In the genomic region with DNA sequence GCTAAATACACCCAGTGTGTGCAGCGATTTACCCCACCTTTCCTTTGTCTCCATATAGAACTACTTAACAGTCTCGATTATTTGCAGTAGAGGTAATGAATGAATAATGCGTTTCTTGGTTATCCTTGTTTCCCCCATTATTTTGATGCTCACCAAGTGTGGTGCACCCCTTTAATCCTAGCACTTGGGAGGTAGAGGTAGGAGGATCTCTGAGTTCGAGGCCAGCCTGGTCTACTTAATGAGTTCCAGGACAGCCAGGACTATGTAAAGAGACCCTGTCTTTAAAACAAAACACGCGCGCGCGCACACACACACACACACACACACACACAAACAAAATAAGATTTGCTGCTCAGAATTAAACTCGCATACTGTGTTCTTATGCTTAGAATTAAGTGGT, we compare ENCODE assay signal across 8 mouse cellular contexts. TPM values are rescaled to one million over a fixed set of nuclear protein-coding genes. Genes with fewer than 3 reads are reported as not detected.
DNase-seq lines count a peak whose midpoint lies in the region; ATAC-seq and TF ChIP-seq lines count a peak whose summit lies in the region.

No protein-coding gene starts in this region.

- H3K4me2 ChIP-seq in heart, postnatal 0 days (ENCODE audit: low read depth, low read length) = peak overlapping the region; percentile 74
- peak overlapping the region; percentile 58 for H3K4me2 ChIP-seq in midbrain, embryonic 11.5 days

- WGBS in bone marrow, adult 2 months = 16% methylated on average over 10 of the region's 10 CpGs
- 12% methylated on average over 10 of the region's 10 CpGs for WGBS in heart, postnatal 0 days
- 25% methylated on average over 10 of the region's 10 CpGs for WGBS in midbrain, embryonic 11.5 days

- H3K9ac ChIP-seq in heart, postnatal 0 days (replicated peaks; ENCODE audit: low read depth, low read length) = peak overlapping the region; percentile 86
- H3K9ac ChIP-seq in midbrain, embryonic 11.5 days (ENCODE audit: low read length) = peak overlapping the region; percentile 95

- peaks cover 2% of the 10 kb centered on the region; the same call in 1 of the 2 replicates for H3K4me1 ChIP-seq in bone marrow, adult 2 months (ENCODE audit: control insufficient read depth, insufficient read depth, low read length)
- peaks cover 8% of the 10 kb centered on the region; the same call in 1 of the 2 replicates for H3K4me1 ChIP-seq in heart, postnatal 0 days (ENCODE audit: control insufficient read depth, insufficient read depth)
- H3K4me1 ChIP-seq in midbrain, embryonic 11.5 days (ENCODE audit: control insufficient read depth, insufficient read depth, low read length) = peaks cover 7% of the 10 kb centered on the region

- no peaks in the 10 kb centered on the region for H3K27me3 ChIP-seq in heart, postnatal 0 days (ENCODE audit: control insufficient read depth, insufficient read depth, low read length)
- no peaks in the 10 kb centered on the region for H3K27me3 ChIP-seq in midbrain, embryonic 11.5 days (ENCODE audit: control insufficient read depth, insufficient read depth, low read length)

- TF ChIP-seq POLR2A in bone marrow, adult 2 months (IDR thresholded peaks at IDR 0.05; ENCODE audit: borderline replicate concordance, control insufficient read depth, low read depth, low read length) = no peak

- ATAC-seq in heart, postnatal 0 days (ENCODE audit: insufficient read depth, low read depth) = no peak
- ATAC-seq in midbrain, embryonic 11.5 days (ENCODE audit: low FRiP score) = no peak

- TF ChIP-seq EP300 in heart, postnatal 0 days (IDR thresholded peaks at IDR 0.05; ENCODE audit: low read depth) = no peak

- TF ChIP-seq CTCF in layer of hippocampus, adult 2 months (conservative IDR thresholded peaks at IDR 0.05) = no peak
- TF ChIP-seq CTCF in bone marrow, adult 2 months (IDR thresholded peaks at IDR 0.05; ENCODE audit: control insufficient read depth, insufficient read depth, low read length) = no peak
- TF ChIP-seq CTCF in heart, postnatal 0 days (IDR thresholded peaks at IDR 0.05; ENCODE audit: low read depth) = no peak

- peak overlapping the region; percentile 98 for H3K4me3 ChIP-seq in layer of hippocampus, adult 2 months
- H3K4me3 ChIP-seq in bone marrow, adult 2 months (replicated peaks; ENCODE audit: control insufficient read depth, low read depth, low read length) = peak overlapping the region; percentile 99
- H3K4me3 ChIP-seq in heart, postnatal 0 days (ENCODE audit: low read depth, low read length) = peak overlapping the region; percentile 83
- peak overlapping the region; percentile 92 for H3K4me3 ChIP-seq in midbrain, embryonic 11.5 days (ENCODE audit: low read depth, low read length)

- H3K36me3 ChIP-seq in heart, postnatal 0 days (replicated peaks; ENCODE audit: control insufficient read depth, insufficient read depth, low read length) = peaks cover 17% of the 10 kb centered on the region; the same call in 1 of the 2 replicates
- H3K36me3 ChIP-seq in midbrain, embryonic 11.5 days (ENCODE audit: control insufficient read depth, insufficient read depth, low read length) = no peaks in the 10 kb centered on the region

- DNase-seq in layer of hippocampus, adult 2 months (ENCODE audit: low spot score in 2 of 2) = no peak
- DNase-seq in layer of hippocampus, postnatal 36 days = no peak
- no peak for DNase-seq in heart, postnatal 0 days (ENCODE audit: low spot score)
- peak; percentile 91 for DNase-seq in midbrain, embryonic 11.5 days (ENCODE audit: low spot score, missing footprints)
- DNase-seq in adrenal gland, postnatal 4 days (ENCODE audit: low spot score in 2 of 2) = no peak
- DNase-seq in ovary, postnatal 36 days (ENCODE audit: low spot score) = no peak
- DNase-seq in cerebellum, adult 18-20 months = no peak

- no peaks in the 10 kb centered on the region for H3K9me3 ChIP-seq in heart, postnatal 0 days (replicated peaks; ENCODE audit: control insufficient read depth, low read length)
- H3K9me3 ChIP-seq in midbrain, embryonic 11.5 days (ENCODE audit: control insufficient read depth, low read length) = no peaks in the 10 kb centered on the region

- H3K27ac ChIP-seq in layer of hippocampus, adult 2 months = peak overlapping the region; percentile 100
- peak overlapping the region; percentile 97; the same call in 1 of the 2 replicates for H3K27ac ChIP-seq in bone marrow, adult 2 months (ENCODE audit: control insufficient read depth, insufficient read depth, low read depth, low read length, poor library complexity)
- peak overlapping the region; percentile 98 for H3K27ac ChIP-seq in heart, postnatal 0 days (ENCODE audit: low read depth)
- H3K27ac ChIP-seq in midbrain, embryonic 11.5 days (ENCODE audit: low read depth, low read length) = peak overlapping the region; percentile 84

RNA-seq across cellular contexts. Expression of gene Psma3, which starts 1.0 kb away (rescaled TPM):
- total RNA-seq in layer of hippocampus, adult 2 months (2021) = 100 to 1,000 TPM; 193 to 200 TPM
- total RNA-seq in layer of hippocampus, postnatal 36 days (2021) = 100 to 1,000 TPM; 214 to 229 TPM
- 142 and 186 TPM in 2 replicates for polyA plus RNA-seq in bone marrow, adult 2 months (2011; ENCODE audit: insufficient read depth, insufficient read length, low replicate concordance, missing spikeins)
- 94.8 and 128 TPM in 2 replicates for total RNA-seq in heart, postnatal 0 days (2014; rRNA removed; ENCODE audit: low replicate concordance)
- polyA plus RNA-seq in heart, postnatal 0 days (2015; fragmentation: Nextera tagmentation; extraction: Ambion mirVana) = 487 and 507 TPM in 2 replicates
- polyA plus RNA-seq in midbrain, embryonic 11.5 days (2014; fragmentation: Nextera tagmentation; extraction: Ambion mirVana) = 654 and 676 TPM in 2 replicates
- total RNA-seq in adrenal gland, postnatal 4 days (2021) = 100 to 1,000 TPM; 326 to 333 TPM

RNA-seq across cellular contexts. Expression of gene Actr10, which starts 37.7 kb away (rescaled TPM):
- 100 to 1,000 TPM; 160 to 172 TPM for total RNA-seq in layer of hippocampus, adult 2 months (2021)
- total RNA-seq in layer of hippocampus, postnatal 36 days (2021) = 100 to 1,000 TPM; 162 to 168 TPM
- polyA plus RNA-seq in bone marrow, adult 2 months (2011; ENCODE audit: insufficient read depth, insufficient read length, low replicate concordance, missing spikeins) = 35.6 and 59.6 TPM in 2 replicates
- 81.4 and 119 TPM in 2 replicates for total RNA-seq in heart, postnatal 0 days (2014; rRNA removed; ENCODE audit: low replicate concordance)
- polyA plus RNA-seq in heart, postnatal 0 days (2015; fragmentation: Nextera tagmentation; extraction: Ambion mirVana) = 232 and 239 TPM in 2 replicates
- polyA plus RNA-seq in midbrain, embryonic 11.5 days (2014; fragmentation: Nextera tagmentation; extraction: Ambion mirVana) = 275 and 291 TPM in 2 replicates
- total RNA-seq in adrenal gland, postnatal 4 days (2021) = 100 to 1,000 TPM; 206 to 212 TPM

RNA-seq across cellular contexts. Expression of gene Arid4a, which starts 40.4 kb away (rescaled TPM):
- total RNA-seq in layer of hippocampus, adult 2 months (2021) = 10 to 100 TPM; 37.3 to 40.2 TPM
- total RNA-seq in layer of hippocampus, postnatal 36 days (2021) = 10 to 100 TPM; 41.7 to 44.2 TPM
- polyA plus RNA-seq in bone marrow, adult 2 months (2011; ENCODE audit: insufficient read depth, insufficient read length, low replicate concordance, missing spikeins) = 36.2 and 58.7 TPM in 2 replicates
- 3.2 and 6.9 TPM in 2 replicates for total RNA-seq in heart, postnatal 0 days (2014; rRNA removed; ENCODE audit: low replicate concordance)
- polyA plus RNA-seq in heart, postnatal 0 days (2015; fragmentation: Nextera tagmentation; extraction: Ambion mirVana) = 18.1 and 21.4 TPM in 2 replicates
- 34.5 and 35.2 TPM in 2 replicates for polyA plus RNA-seq in midbrain, embryonic 11.5 days (2014; fragmentation: Nextera tagmentation; extraction: Ambion mirVana)
- 10 to 100 TPM; 28.1 to 29.1 TPM for total RNA-seq in adrenal gland, postnatal 4 days (2021)
